Mouse (Mus musculus) ES-E14 (cell line): ENCODE measurements around the gene Mcm3ap.

Source experiments
- CHD2 ChIP-seq: IDR thresholded peaks from 2 replicates; pipeline ENCODE4 v1.6.1; 2014; ENCODE audit warnings: mild to moderate bottlenecking, low read depth, low read length, inconsistent platforms
- HCFC1 ChIP-seq: IDR thresholded peaks from 2 replicates; pipeline ENCODE4 v1.6.1; 2012; ENCODE audit warnings: low read length, inconsistent platforms, borderline replicate concordance; ENCODE audit not compliant: insufficient read depth
- MAFK ChIP-seq: IDR thresholded peaks from 2 replicates; pipeline ENCODE4 v1.6.1; 2014; ENCODE audit warnings: mild to moderate bottlenecking, low read depth, low read length, inconsistent platforms; ENCODE audit not compliant: insufficient read depth
- ZC3H11A ChIP-seq: IDR thresholded peaks from 2 replicates; pipeline ENCODE4 v1.6.1; 2012; ENCODE audit warnings: low read depth, mild to moderate bottlenecking, inconsistent platforms, low read length, borderline replicate concordance

DNA sequence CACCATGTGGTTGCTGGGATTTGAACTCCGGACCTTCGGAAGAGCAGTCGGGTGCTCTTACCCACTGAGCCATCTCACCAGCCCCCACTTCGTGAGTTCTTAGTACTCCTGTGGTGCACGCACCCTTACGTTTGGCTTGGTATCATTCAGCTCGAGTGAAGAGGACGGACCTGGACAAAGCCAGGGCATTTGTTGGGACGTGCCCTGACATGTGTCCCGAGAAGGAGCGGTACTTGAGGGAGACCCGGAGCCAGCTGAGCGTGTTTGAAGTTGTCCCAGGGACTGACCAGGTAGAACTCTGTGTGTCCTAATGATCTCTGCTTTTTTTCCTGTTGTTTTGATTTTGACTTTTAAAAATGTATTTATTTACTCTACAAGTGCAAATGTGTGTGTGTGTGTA, 12.1 kb downstream of the Mcm3ap start:
- TF ChIP-seq HCFC1, result no peak
- no peak for TF ChIP-seq ZC3H11A
- no peak for TF ChIP-seq MAFK
- TF ChIP-seq CHD2, result no peak
